Mouse (Mus musculus): ENCODE results near the gene Aspa.

Gene Aspa

GRCm38 (mm10) chr11:73257362-73257945 is 71.9 kb downstream of the Aspa start:
- no peak for DNase-seq (ENCODE audit: low spot score)
